Mouse (Mus musculus) cerebellum, adult (tissue): ENCODE measurements around the gene Fabp6.

Experiments used
- ATAC-seq: cut with Nextera tagmentation; 2 replicates; pipeline ENCODE4 v1.9.2; 2017; ENCODE audit warnings: mild to moderate bottlenecking, moderate library complexity, mixed read lengths; ENCODE audit not compliant: insufficient number of reproducible peaks, low FRiP score, low TSS enrichment

The Fabp6 gene

GRCm38 (mm10) chr11:43601440-43601839 lies at the start of gene Fabp6:
TSS of gene Fabp6 (minus strand) at chr11:43601540.
- no peak for ATAC-seq

- ATAC-seq: no peak
Measured at GRCm38 (mm10) chr11:43645286-43645685, 43.9 kb upstream of the Fabp6 start.

- ATAC-seq: no peak
Measured at GRCm38 (mm10) chr11:43643180-43643591, 41.8 kb upstream of the Fabp6 start.

GRCm38 (mm10) chr11:43638486-43638885 lies 37.1 kb upstream of the Fabp6 start:
- no peak for ATAC-seq

DNA sequence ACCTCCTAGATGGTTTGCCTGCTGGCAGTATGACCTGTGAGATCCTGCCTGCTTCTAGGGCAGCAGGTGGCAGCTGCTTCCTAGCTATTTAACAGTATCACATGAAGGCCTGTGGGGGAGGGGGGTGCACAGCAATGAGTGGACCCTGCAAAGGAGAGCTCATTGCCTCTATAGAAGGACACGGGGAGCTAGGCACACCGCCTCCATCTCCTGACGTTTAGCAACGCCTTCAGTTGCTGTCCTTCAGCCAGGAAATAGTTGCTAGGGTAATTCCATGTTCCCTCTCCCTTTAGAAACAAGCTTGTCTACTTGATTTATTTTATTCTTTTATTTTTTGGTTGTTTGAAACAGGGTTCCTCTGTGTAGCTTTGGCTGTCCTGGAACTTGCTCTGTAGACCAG lies 35.4 kb upstream of the Fabp6 start:
- no peak for ATAC-seq

DNA sequence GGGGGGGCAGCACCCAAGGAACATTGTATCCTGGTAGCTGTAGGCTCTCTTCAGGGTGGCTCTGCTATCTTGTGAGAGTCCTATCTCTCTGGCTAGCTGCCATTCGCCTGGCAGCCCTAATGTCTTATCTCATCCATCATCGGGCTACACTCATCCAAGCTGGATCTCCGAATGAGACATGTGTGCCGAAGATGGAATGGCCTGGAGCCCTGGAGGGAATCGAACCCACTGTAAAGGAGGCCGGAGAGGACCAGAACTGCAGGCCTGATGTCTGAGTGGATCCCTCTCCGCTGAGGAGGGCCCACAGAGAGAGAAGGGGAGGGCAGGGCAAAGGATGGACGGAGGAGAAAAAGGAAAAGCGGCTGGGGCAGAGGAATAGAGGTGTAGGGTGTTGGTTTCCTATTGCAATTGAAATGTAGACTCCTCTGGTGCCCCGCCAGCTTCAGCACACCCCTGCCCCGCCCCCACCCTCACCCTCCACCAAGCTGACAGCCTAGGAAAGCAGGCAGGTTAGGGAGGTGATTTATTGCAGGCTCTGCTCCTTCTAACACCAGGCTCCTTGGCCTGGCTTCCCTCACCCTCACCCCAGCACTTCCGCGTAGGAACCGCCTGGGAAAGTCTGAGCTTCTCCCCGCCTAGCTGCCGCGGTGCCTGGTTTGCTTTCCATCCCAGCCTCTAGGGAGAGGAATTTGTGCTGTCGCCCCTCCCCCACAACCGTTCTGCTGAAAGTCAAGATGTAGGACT lies 32.5 kb upstream of the Fabp6 start:
- no peak for ATAC-seq

- ATAC-seq: no peak
Measured at GRCm38 (mm10) chr11:43633165-43633564, 31.8 kb upstream of the Fabp6 start.

- no peak for ATAC-seq
Measured at GRCm38 (mm10) chr11:43632566-43632965, 31.2 kb upstream of the Fabp6 start.

- ATAC-seq: no peak
Measured at GRCm38 (mm10) chr11:43631645-43632044, 30.3 kb upstream of the Fabp6 start.

- peak; percentile 77 for ATAC-seq
Measured at GRCm38 (mm10) chr11:43626927-43627645, 25.7 kb upstream of the Fabp6 start.

- ATAC-seq: peak; percentile 51; the same call in 1 of the 2 replicates
Measured at GRCm38 (mm10) chr11:43626300-43626926, 25.1 kb upstream of the Fabp6 start.

DNA sequence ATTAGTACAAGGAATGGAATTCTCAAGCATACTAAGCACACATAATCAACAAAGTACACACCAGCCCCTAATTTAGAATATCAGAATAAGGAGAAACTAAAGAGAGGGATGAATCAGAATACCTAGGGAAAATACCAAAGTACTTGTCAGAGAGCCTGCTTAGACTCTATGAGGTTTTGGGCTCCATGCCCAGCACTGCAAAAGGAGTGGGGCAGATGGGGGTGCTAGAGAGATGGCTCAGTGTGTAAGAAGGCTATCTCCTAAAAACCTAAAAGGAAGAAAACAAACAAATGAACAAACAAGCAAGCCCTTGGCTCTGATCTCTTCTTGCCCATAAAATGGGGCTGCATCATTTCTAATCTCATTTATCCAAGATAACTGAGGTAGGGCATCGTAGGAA lies 23.0 kb upstream of the Fabp6 start:
- ATAC-seq: no peak

DNA sequence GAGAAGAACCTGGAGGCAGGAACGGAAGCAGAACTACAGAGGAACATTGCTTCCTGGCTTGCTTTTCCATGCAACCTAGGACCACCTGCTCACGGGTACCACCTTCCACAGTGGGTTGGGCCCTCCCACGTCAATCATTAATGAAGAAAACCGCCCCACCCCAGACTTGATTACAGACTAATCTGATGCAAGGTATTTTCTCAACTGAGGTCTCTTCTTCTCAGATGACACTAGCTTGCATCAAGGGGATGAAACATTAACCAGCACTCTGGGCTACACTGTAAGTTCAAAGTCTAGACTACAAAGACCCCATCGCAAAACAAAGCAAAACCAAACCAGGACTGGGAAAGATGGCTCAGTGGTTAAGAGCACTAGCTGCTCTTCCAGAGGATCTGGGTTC lies 20.4 kb upstream of the Fabp6 start:
- no peak for ATAC-seq

GRCm38 (mm10) chr11:43618403-43618802 lies 17.1 kb upstream of the Fabp6 start:
- ATAC-seq: peak; percentile 52

GRCm38 (mm10) chr11:43617924-43618323 lies 16.6 kb upstream of the Fabp6 start:
- ATAC-seq: no peak

DNA sequence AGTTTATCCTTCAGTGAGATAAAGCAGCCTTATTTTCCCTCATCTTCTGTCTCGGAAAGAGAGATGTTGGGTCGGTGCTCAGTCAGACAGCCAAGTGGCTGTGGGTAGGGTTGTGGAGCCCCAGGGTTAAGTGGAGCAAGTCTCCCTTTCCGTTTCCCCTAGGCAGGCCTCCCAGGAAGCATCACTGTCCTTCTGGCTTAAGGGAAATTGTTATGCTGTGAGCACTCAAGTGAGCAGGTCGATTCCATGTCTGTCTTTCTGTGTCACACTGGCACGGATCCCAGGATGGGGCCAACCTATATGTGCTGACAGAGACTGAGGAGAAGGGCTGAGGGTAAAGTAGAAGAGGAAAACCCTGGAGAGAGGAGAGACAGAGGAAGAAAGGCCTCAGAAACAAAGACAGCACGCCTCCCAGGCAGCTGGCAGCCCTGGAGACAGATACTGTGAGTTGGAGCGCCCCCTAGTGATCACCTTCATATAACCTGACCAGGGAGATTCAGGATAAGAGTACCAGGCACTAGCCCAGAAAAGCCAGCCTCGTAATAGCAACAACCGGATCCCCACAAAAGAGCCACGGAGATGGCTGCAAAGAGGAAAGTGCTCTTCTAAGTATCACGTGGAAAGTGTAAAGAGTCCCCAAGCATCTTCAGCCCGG lies 11.6 kb upstream of the Fabp6 start:
- ATAC-seq: peak; percentile 92

DNA sequence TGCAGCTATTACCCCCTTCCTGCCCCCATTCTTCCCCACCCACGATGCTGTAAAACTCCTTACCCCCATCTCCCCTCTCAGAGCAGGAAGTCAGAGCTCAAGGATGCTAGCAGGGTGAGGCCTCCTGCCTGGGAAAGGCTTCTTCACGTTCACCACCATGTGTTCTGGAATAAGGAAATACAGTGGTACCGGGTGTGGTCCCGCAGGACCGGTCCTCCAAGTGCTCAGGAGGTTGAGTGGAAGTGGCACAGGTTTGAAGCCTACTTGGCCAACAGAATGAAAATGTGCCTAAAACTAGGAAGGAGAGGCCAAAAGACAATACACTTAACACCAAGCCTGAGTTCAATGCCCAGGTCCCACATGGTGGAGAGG lies 9.3 kb upstream of the Fabp6 start:
- ATAC-seq: no peak

DNA sequence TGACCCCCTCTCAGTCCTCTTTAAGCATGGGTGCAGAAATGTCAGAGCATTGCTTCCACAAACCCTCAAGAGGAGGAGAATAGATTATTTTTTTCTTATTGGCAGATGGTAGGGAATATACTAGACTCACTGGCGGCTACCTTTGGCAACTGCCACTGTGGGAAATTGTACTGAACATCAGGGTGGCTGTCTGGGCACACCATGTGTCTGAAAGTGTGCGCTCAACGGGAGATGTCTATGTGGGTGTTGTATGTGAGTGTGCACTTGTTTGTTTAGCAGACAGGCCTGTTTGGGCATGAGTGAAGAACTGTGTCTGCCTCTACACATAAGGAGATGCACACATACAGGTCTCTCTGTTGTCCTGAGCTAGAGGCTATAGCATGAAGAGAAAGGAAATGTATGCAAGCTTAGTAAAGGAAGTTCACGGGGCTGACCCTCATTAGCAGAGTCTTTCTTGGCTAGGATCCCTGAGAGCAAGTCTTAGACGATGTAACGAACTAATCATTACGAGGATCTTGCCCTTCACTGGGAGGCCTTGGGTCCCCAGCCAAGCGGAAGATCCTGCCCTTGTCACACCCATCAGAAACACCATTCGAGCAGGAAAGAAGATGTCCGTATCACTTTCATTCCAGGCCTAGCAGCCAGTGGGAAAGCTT lies 8.8 kb upstream of the Fabp6 start:
- ATAC-seq: no peak

DNA sequence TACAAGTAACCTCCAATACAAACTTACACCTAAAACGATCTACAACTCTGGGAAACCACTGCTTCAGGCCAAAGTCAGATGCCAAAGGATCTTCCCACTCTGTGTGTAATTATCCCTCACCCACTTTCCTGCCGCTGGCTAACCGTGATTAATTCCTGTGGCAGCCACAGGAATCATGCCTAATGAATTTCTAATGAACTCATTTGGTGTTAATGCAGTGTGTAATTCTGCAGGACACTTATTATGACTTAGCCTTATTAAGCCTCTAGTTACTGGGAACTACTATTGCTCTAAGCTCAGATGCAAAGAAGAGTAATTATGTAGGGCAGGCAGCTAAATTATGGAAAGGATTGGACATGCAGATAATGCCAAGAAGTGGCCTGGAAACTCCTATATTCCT lies 7.1 kb upstream of the Fabp6 start:
- no peak for ATAC-seq

DNA sequence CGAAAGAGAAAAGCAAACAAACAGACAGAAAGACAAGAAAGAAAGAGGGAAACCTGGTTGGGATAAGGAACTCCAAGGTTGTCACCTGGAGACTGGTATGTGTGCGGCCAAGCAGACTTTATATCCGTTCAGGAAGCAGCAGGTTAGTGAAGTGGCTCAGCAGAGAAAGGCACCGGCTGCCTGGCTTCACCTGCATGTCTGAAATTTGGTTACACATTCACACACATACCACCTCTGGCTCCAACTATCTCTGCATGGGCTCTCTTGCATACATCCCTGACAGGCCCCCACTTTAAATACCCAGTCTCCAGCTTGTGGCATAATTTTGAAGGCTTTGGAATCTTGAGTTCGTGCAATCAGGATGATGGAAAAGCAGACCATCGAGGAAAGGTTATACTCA lies 4.5 kb upstream of the Fabp6 start:
- ATAC-seq: no peak
